Mouse (Mus musculus) E14TG2a.4 (cell line): ENCODE measurements at regions not wholly inside any gene's neighbourhood (a gene's known extent, or its start where the extent isn't known, plus 50 kb on each side); places are given as distances from the start of the nearest gene placed in this dataset.

Source experiments
- CTCF ChIP-seq: conservative IDR thresholded peaks from 2 replicates; pipeline ENCODE4 v1.5.1; 2014; ENCODE audit warnings: low read length
- NANOG ChIP-seq: IDR thresholded peaks from 2 replicates; pipeline ENCODE4 v1.6.1; 2014; ENCODE audit warnings: borderline replicate concordance, low read length, mixed read lengths
- POU5F1 ChIP-seq: IDR thresholded peaks from 2 replicates; pipeline ENCODE4 v1.6.1; 2014; ENCODE audit warnings: low read length, borderline replicate concordance

- TF ChIP-seq CTCF, result no peak
- TF ChIP-seq NANOG, result no peak
- TF ChIP-seq POU5F1, result no peak
Measured at GRCm38 (mm10) chr6:100929759-100930358, 96.4 kb downstream of the Ppp4r2 start.
